Mouse (Mus musculus) neural tube, embryonic 12.5 days (tissue): Measurements from ENCODE around the gene Tmem231. TPM values are rescaled to one million over a fixed set of nuclear protein-coding genes. Genes with fewer than 3 reads are reported as not detected.

Experiments used
- ATAC-seq: fragments of 200-750 bp; cut with Nextera tagmentation; 2 replicates; pipeline ENCODE4 v1.8.0; 2017; ENCODE audit warnings: low read depth, mild to moderate bottlenecking, moderate TSS enrichment, moderate library complexity; ENCODE audit not compliant: low FRiP score
- H3K27ac ChIP-seq: fragments of 300-500 bp; sonication (generic); 2 replicates; pipeline ENCODE4 v1.5.1; 2016
- H3K27me3 ChIP-seq: fragments of 300-500 bp; sonication (generic); replicated peaks from 2 replicates; pipeline ENCODE4 v1.6.1; 2016; ENCODE audit warnings: mild to moderate bottlenecking
- H3K36me3 ChIP-seq: fragments of 300-500 bp; sonication (generic); 2 replicates; pipeline ENCODE4 v1.6.1; 2016; ENCODE audit warnings: mild to moderate bottlenecking
- H3K4me1 ChIP-seq: fragments of 300-500 bp; sonication (generic); 2 replicates; pipeline ENCODE4 v1.6.1; 2016
- H3K4me2 ChIP-seq: fragments of 300-500 bp; sonication (generic); replicated peaks from 2 replicates; pipeline ENCODE4 v1.6.1; 2016; ENCODE audit warnings: mild to moderate bottlenecking
- H3K4me3 ChIP-seq: fragments of 300-500 bp; sonication (generic); 2 replicates; pipeline ENCODE4 v1.5.1; 2016
- H3K9ac ChIP-seq: fragments of 300-500 bp; sonication (generic); 2 replicates; pipeline ENCODE4 v1.6.1; 2016; ENCODE audit warnings: mild to moderate bottlenecking
- H3K9me3 ChIP-seq: fragments of 300-500 bp; sonication (generic); 2 replicates; pipeline ENCODE4 v1.6.1; 2016; ENCODE audit warnings: mild to moderate bottlenecking
- WGBS: fragments of 180-500 bp; shearing (Covaris S2); methylation state at CpG from one replicate; pipeline ENCODE4 v1.1.7; 2016; 5-methylcytosine and 5-hydroxymethylcytosine counted together
- polyA plus RNA-seq: library from polyadenylated mRNA; unstranded; fragments of >200 nt; fragmentation: Nextera tagmentation; extraction: Ambion mirVana; gene quantifications from 2 replicates; pipeline ENCODE4 v1.2.1, GENCODE M21; 2016

Tmem231 gene
- polyA plus RNA-seq, 1 experiment from 2014 or later, result 16.3 TPM

- 34% methylated on average over 10 of the region's 10 CpGs for WGBS
- Histone ChIP-seq H3K27me3 (no peaks in the 10 kb centered on the region), H3K4me3 (no peak overlapping the region), H3K36me3 (no peaks in the 10 kb centered on the region; the same call in 1 of the 2 replicates), H3K4me1 (no peaks in the 10 kb centered on the region), H3K4me2 (no peak overlapping the region), H3K9me3 (no peaks in the 10 kb centered on the region), H3K27ac (no peak overlapping the region), H3K9ac (no peak overlapping the region)
- no peak for ATAC-seq
Observed at GRCm38 (mm10) chr8:111923383-111923804, 10.3 kb downstream of the Tmem231 start.

- Histone ChIP-seq H3K4me3 (no peak overlapping the region), H3K9ac (no peak overlapping the region), H3K36me3 (peaks cover 4% of the 10 kb centered on the region; the same call in 1 of the 2 replicates), H3K9me3 (no peaks in the 10 kb centered on the region), H3K27me3 (no peaks in the 10 kb centered on the region), H3K4me2 (no peak overlapping the region), H3K4me1 (no peaks in the 10 kb centered on the region), H3K27ac (no peak overlapping the region)
- WGBS, result 86% methylated on average over 4 of the region's 4 CpGs
- ATAC-seq, result no peak
Observed at GRCm38 (mm10) chr8:111920971-111921370, 12.7 kb downstream of the Tmem231 start.

- Histone ChIP-seq H3K4me1 (no peaks in the 10 kb centered on the region), H3K4me2 (no peak overlapping the region), H3K27me3 (no peaks in the 10 kb centered on the region), H3K4me3 (no peak overlapping the region), H3K9me3 (no peaks in the 10 kb centered on the region), H3K36me3 (peaks cover 4% of the 10 kb centered on the region; the same call in 1 of the 2 replicates), H3K27ac (no peak overlapping the region), H3K9ac (no peak overlapping the region)
- no peak for ATAC-seq
- WGBS, result 82% methylated on average over 2 of the region's 2 CpGs
Observed at GRCm38 (mm10) chr8:111919663-111920062, 14.0 kb downstream of the Tmem231 start.

- H3K36me3 ChIP-seq, result peaks cover under 1% of the 10 kb centered on the region; the same call in 1 of the 2 replicates
- H3K4me2 ChIP-seq, result peak overlapping the region; percentile 8; the same call in 1 of the 2 replicates
- H3K9me3 ChIP-seq, result no peaks in the 10 kb centered on the region
- no peak overlapping the region for H3K27ac ChIP-seq
- peak; percentile 81 for ATAC-seq
- no peak overlapping the region for H3K4me3 ChIP-seq
- 42% methylated on average over 12 of the region's 12 CpGs for WGBS
- no peak overlapping the region for H3K9ac ChIP-seq
- H3K27me3 ChIP-seq, result 0 out of 2 replicates have a peak, but pooled peaks cover 8% of the 10 kb centered on the region
- peaks cover 10% of the 10 kb centered on the region; the same call in 1 of the 2 replicates for H3K4me1 ChIP-seq
Observed at GRCm38 (mm10) chr8:111912860-111913432, 20.7 kb downstream of the Tmem231 start.

GRCm38 (mm10) chr8:111911572-111911971, 22.1 kb downstream of the Tmem231 start:
- Histone ChIP-seq H3K4me2 (no peak overlapping the region), H3K27me3 (0 out of 2 replicates have a peak, but pooled peaks cover 8% of the 10 kb centered on the region), H3K4me3 (no peak overlapping the region), H3K9ac (no peak overlapping the region), H3K36me3 (no peaks in the 10 kb centered on the region), H3K9me3 (no peaks in the 10 kb centered on the region), H3K4me1 (peaks cover 10% of the 10 kb centered on the region; the same call in 1 of the 2 replicates), H3K27ac (no peak overlapping the region)
- no peak for ATAC-seq
- WGBS, result 34% methylated on average over 7 of the region's 7 CpGs

- Histone ChIP-seq H3K9ac (peak within 1 kb of the TSS; percentile 65), H3K4me1 (peaks cover 10% of the 10 kb centered on the region; the same call in 1 of the 2 replicates), H3K9me3 (no peaks in the 10 kb centered on the region), H3K4me3 (peak within 1 kb of the TSS; percentile 40), H3K27ac (no peak within 1 kb of the TSS), H3K36me3 (no peaks in the 10 kb centered on the region), H3K4me2 (peak within 1 kb of the TSS; percentile 75), H3K27me3 (0 out of 2 replicates have a peak, but pooled peaks cover 8% of the 10 kb centered on the region)
- peak; percentile 32 for ATAC-seq
- 6% methylated on average over 46 of the region's 47 CpGs for WGBS
Observed at GRCm38 (mm10) chr8:111909621-111910450, 23.8 kb downstream of the Tmem231 start, which contains the start of gene Chst5. Gene Chst5 (minus strand): TSS chr8:111910447.

GRCm38 (mm10) chr8:111905500-111906121, 28.1 kb downstream of the Tmem231 start:
- no peak for ATAC-seq
- Histone ChIP-seq H3K4me3 (no peak overlapping the region), H3K4me1 (peaks cover 3% of the 10 kb centered on the region; the same call in 1 of the 2 replicates), H3K9me3 (no peaks in the 10 kb centered on the region), H3K27ac (no peak overlapping the region), H3K4me2 (no peak overlapping the region), H3K9ac (no peak overlapping the region), H3K36me3 (no peaks in the 10 kb centered on the region), H3K27me3 (0 out of 2 replicates have a peak, but pooled peaks cover 7% of the 10 kb centered on the region)
- 76% methylated on average over 7 of the region's 8 CpGs for WGBS

GRCm38 (mm10) chr8:111902080-111902479, 31.6 kb downstream of the Tmem231 start:
- Histone ChIP-seq H3K27ac (no peak overlapping the region), H3K9me3 (no peaks in the 10 kb centered on the region), H3K4me1 (no peaks in the 10 kb centered on the region), H3K27me3 (no peaks in the 10 kb centered on the region), H3K4me2 (no peak overlapping the region), H3K4me3 (no peak overlapping the region), H3K36me3 (no peaks in the 10 kb centered on the region), H3K9ac (no peak overlapping the region)
- no peak for ATAC-seq
- WGBS, result 55% methylated on average over 5 of the region's 5 CpGs

- Histone ChIP-seq H3K4me1 (no peaks in the 10 kb centered on the region), H3K27me3 (no peaks in the 10 kb centered on the region), H3K9me3 (no peaks in the 10 kb centered on the region), H3K27ac (no peak overlapping the region), H3K4me3 (no peak overlapping the region), H3K9ac (no peak overlapping the region), H3K36me3 (no peaks in the 10 kb centered on the region), H3K4me2 (no peak overlapping the region)
- no peak for ATAC-seq
- WGBS, result 46% methylated on average over 10 of the region's 10 CpGs
Observed at GRCm38 (mm10) chr8:111898586-111898985, 35.1 kb downstream of the Tmem231 start.

- no peak for ATAC-seq
- 88% methylated on average over 7 of the region's 7 CpGs for WGBS
- no peak overlapping the region for H3K27ac ChIP-seq
Observed at GRCm38 (mm10) chr8:111894955-111895354, 38.7 kb downstream of the Tmem231 start.

GRCm38 (mm10) chr8:111892615-111893014, 41.1 kb downstream of the Tmem231 start:
- Histone ChIP-seq H3K9ac (no peak overlapping the region), H3K27me3 (peaks cover 43% of the 10 kb centered on the region), H3K36me3 (no peaks in the 10 kb centered on the region), H3K4me1 (peaks cover 8% of the 10 kb centered on the region; the same call in 1 of the 2 replicates), H3K27ac (no peak overlapping the region), H3K4me3 (no peak overlapping the region), H3K4me2 (no peak overlapping the region), H3K9me3 (no peaks in the 10 kb centered on the region)
- 73% methylated on average over 5 of the region's 5 CpGs for WGBS
- ATAC-seq, result no peak

More at GRCm38 (mm10) chr8:111894955-111895354, 38.7 kb downstream of the Tmem231 start:
- peaks cover 6% of the 10 kb centered on the region; the same call in 1 of the 2 replicates for H3K4me1 ChIP-seq
- H3K36me3 ChIP-seq, result no peaks in the 10 kb centered on the region
- H3K4me3 ChIP-seq, result no peak overlapping the region
- H3K4me2 ChIP-seq, result no peak overlapping the region
- no peaks in the 10 kb centered on the region for H3K9me3 ChIP-seq
- H3K27me3 ChIP-seq, result peaks cover 26% of the 10 kb centered on the region
- no peak overlapping the region for H3K9ac ChIP-seq

- no peak for ATAC-seq
- no peak overlapping the region for H3K27ac ChIP-seq
- H3K9me3 ChIP-seq, result no peaks in the 10 kb centered on the region
- peaks cover 43% of the 10 kb centered on the region for H3K27me3 ChIP-seq
- H3K4me3 ChIP-seq, result no peak overlapping the region
- peaks cover 8% of the 10 kb centered on the region; the same call in 1 of the 2 replicates for H3K4me1 ChIP-seq
- H3K4me2 ChIP-seq, result no peak overlapping the region
- H3K36me3 ChIP-seq, result no peaks in the 10 kb centered on the region
- WGBS, result 38% methylated on average over 8 of the region's 8 CpGs
- H3K9ac ChIP-seq, result no peak overlapping the region
Observed at GRCm38 (mm10) chr8:111891983-111892382, 41.7 kb downstream of the Tmem231 start.
